Mouse (Mus musculus) adrenal gland, postnatal 25 days (tissue): Measurements from ENCODE around the gene Arl14. TPM values are rescaled to one million over a fixed set of nuclear protein-coding genes. Genes with fewer than 3 reads are reported as not detected.
A peak's percentile ranks its signal among the peaks of the same experiment; 100 is the strongest.
"Not testable (repeated sequence)": the region's sequence is repeated elsewhere in the genome, so short reads cannot be mapped to it uniquely, and the experiment has no call there.

Source experiments
- DNase-seq: peaks from one replicate; pipeline ENCODE4 v3.0.0; 2021; ENCODE audit warnings: mixed read lengths
- total RNA-seq: library from RNA; stranded (reverse); gene quantifications from 2 replicates; pipeline ENCODE4 v1.2.3, GENCODE M21; 2021

Arl14 gene
- total RNA-seq, 1 experiment from 2014 or later: not detected

GRCm38 (mm10) chr3:69214566-69214965 is 7.7 kb upstream of the Arl14 start:
- DNase-seq: no peak

DNA sequence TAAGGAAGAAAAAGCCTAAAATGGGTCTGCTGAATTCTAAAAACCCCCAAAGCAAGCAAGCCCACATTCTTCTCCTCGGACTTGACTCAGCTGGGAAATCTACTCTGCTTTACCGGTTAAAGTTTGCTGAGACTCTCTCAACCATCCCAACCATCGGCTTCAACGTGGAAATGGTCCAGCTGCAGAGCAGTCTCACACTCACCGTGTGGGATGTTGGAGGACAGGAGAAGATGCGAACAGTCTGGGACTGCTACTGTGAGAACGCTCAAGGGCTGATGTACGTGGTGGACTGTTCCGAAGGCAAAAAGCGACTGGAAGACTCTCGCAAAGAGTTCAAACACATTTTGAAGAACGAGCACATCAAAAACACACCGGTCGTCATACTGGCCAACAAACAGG is 282 bp downstream of the Arl14 start:
- no peak for DNase-seq

DNA sequence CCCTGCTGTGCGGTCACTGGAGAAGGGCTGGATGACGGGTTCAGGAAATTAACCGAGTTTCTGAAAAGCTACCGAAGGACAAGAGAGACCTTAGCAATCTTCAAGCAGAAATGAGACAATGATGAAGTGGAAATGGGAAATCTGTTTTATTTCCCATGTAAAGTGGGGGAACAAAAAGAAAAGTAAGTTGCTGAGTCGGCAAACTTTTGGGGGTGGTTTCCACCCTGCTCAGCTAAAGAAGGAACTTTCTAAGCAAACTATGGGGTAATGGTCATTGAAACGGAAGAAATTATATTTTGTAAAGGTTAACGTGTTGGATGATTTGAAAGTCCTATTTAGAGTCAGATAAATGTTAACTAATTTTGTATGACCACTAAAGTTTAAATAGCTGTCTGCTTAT is 768 bp downstream of the Arl14 start:
- DNase-seq: no peak

GRCm38 (mm10) chr3:69223666-69224065 is 1.4 kb downstream of the Arl14 start:
- no peak for DNase-seq

- DNase-seq: no peak
Observed at GRCm38 (mm10) chr3:69225019-69225418, 2.8 kb downstream of the Arl14 start.

GRCm38 (mm10) chr3:69226496-69226895 is 4.3 kb downstream of the Arl14 start:
- no peak for DNase-seq

DNA sequence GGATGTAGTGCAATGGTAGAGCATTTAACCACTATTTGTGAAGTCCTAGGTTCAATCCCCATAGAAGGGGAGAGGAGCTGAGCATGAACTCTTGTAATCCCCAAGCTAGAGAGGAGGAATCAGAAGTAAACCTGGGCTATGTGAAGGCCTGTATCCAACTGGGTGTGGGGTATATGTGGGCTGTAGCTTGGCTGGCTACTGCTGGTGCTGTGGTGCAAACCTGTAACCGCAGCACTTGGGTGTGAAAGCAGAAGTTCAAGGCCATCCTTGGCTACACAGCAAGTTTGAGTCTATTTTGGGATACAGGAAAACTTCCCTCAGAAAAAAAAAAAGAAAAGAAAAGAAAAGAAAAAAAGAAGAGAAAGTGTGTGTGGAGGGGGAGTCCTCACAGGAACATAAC is 5.8 kb downstream of the Arl14 start:
- no peak for DNase-seq

DNA sequence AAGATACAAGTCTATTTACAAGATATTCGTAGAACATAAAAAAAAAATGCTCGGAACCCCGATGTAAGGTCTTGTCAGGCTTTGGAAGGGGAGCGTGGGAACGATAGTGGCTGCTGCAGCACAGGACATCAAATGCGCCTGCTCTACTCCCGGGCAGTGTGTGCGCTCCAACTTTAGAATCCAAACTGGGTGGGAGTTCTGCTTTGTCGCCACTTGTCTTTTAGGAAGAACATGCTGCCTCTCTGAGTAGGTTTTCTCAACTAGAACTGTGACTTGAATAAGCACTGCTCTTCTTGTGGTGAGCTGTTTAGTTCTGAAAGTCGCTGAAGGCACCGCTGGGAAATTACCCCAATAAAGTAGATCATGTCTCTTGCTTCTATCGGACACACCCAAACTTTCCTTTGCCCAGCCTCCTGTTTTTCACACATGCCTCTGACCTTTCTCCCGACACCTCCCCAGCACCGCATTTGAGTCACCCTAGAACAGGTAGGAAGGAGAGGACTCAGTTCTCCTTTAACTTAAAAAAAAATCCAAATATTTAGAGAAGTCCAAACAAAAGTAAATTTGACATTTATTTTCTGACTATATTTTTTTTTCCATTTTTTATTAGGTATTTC is 9.4 kb downstream of the Arl14 start:
- no peak for DNase-seq

GRCm38 (mm10) chr3:69233552-69234189 is 11.5 kb downstream of the Arl14 start:
- DNase-seq: not testable (repeated sequence)

GRCm38 (mm10) chr3:69234525-69234924 is 12.3 kb downstream of the Arl14 start:
- no peak for DNase-seq

DNA sequence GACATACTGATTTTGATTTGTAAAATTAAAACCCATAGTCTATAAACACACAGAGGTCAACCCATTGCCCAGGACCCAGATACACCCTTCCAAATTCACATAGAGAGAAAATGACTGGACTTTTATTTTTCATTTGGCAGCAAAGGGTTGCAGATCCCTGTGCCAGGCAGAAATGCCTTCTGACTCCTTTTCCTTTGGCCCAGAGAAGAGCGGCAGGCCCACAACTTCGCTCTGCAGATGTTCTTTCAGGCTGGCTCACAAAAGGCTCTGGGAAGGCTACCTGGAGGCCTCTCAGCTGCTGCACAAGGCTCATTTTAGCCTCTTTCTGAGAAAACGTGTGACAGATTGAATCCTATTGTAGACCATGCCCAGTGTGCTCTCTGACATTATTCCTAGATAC is 13.6 kb downstream of the Arl14 start:
- DNase-seq: no peak

- DNase-seq: no peak
Observed at GRCm38 (mm10) chr3:69236491-69236890, 14.3 kb downstream of the Arl14 start.

DNA sequence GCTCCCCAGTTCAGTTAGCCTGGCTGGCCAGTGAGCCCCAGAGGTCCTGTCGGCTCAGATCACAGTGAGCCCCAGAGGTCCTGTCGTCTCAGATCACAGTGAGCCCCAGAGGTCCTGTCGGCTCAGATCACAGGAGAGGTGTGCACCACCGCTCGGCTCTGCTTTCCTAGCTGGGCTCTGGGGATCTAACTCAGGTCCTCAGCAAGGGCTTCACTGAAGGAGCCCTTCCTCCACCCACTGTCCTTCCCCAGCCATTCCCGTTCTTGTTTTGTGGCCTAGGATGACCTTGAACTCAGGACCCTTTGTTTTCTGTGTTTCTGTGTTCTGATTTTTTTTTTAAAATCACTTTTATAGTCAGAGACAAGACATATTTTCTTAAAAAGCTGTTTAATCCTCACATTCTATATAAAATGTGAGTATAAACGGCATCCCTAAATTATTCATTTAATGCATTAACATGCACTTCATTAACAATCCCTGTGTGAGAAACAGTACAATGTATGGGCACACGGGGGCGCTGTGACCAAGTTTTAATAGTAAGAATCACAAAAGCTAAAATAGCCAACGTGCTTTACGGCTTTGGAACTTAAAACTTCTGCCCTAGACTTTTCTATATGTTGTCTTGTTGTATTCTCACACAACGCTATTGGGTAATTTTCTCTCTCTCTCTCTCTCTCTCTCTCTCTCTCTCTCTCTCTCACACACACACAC is 16.1 kb downstream of the Arl14 start:
- DNase-seq: peak; percentile 59

- no peak for DNase-seq
Observed at GRCm38 (mm10) chr3:69239246-69239645, 17.0 kb downstream of the Arl14 start.

GRCm38 (mm10) chr3:69241020-69241419 is 18.8 kb downstream of the Arl14 start:
- no peak for DNase-seq

GRCm38 (mm10) chr3:69253096-69253866 is 31.1 kb downstream of the Arl14 start:
- DNase-seq: no peak

GRCm38 (mm10) chr3:69254676-69255075 is 32.5 kb downstream of the Arl14 start:
- no peak for DNase-seq

DNA sequence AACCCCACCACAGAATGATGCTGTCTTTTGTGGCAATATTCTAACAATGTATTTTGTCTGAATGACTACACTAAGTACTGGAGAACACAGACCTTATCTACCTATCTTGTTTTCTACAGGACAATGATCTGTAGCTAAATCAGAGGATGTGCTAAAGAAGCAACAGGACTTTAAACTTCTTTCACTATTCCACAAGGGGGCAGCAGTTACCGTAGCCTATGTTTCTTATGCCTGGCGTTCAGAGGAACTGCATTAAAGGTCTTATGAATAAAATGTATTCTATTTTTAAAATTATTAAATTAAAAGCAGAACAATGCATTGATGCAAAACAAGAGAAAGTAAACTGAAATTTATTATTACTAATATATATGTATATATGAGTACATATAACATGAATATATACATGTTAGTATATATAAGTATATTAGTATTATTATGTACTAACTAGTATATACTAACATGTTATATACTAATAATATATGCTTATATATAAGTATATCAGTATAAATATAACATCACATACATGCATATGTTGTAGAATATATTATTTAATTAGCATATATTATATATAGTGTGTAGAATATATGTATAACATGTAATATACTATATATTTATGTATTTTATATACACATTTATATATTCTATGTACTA is 35.0 kb downstream of the Arl14 start:
- no peak for DNase-seq

- peak; percentile 27 for DNase-seq
Observed at GRCm38 (mm10) chr3:69263010-69263643, 40.9 kb downstream of the Arl14 start.

GRCm38 (mm10) chr3:69264299-69264698 is 42.1 kb downstream of the Arl14 start:
- DNase-seq: not testable (repeated sequence)

GRCm38 (mm10) chr3:69271812-69272211 is 49.6 kb downstream of the Arl14 start:
- DNase-seq: no peak
